Mouse (Mus musculus): ENCODE data around the gene Cela3b.
"Not testable (repeated sequence)": the region's sequence is repeated elsewhere in the genome, so short reads cannot be mapped to it uniquely, and the experiment has no call there.

The Cela3b gene

GRCm38 (mm10) chr4:137417712-137418564 lies 12.4 kb downstream of the Cela3b start:
- no peak for DNase-seq (ENCODE audit: low spot score in 2 of 2)

GRCm38 (mm10) chr4:137414936-137415335 lies 15.4 kb downstream of the Cela3b start:
- no peak for DNase-seq (ENCODE audit: low spot score in 2 of 2)

- DNase-seq (ENCODE audit: low spot score in 2 of 2) = not testable (repeated sequence)
Measured at GRCm38 (mm10) chr4:137412185-137412709, 18.1 kb downstream of the Cela3b start.

GRCm38 (mm10) chr4:137409691-137410090 lies 20.6 kb downstream of the Cela3b start, which contains the start of gene Cela3a:
Gene Cela3a (minus strand): TSS chr4:137409791.
- DNase-seq (ENCODE audit: low spot score in 2 of 2) = no peak

- DNase-seq (ENCODE audit: low spot score in 2 of 2) = no peak
Measured at GRCm38 (mm10) chr4:137405571-137405970, 24.8 kb downstream of the Cela3b start.

- DNase-seq (ENCODE audit: low spot score in 2 of 2) = no peak
Measured at GRCm38 (mm10) chr4:137396641-137397525, 33.5 kb downstream of the Cela3b start.

GRCm38 (mm10) chr4:137393378-137394135 lies 36.8 kb downstream of the Cela3b start:
- no peak for DNase-seq (ENCODE audit: low spot score in 2 of 2)

- no peak for DNase-seq (ENCODE audit: low spot score in 2 of 2)
Measured at GRCm38 (mm10) chr4:137392874-137393273, 37.5 kb downstream of the Cela3b start.

GRCm38 (mm10) chr4:137391287-137391686 lies 39.1 kb downstream of the Cela3b start:
- DNase-seq (ENCODE audit: low spot score in 2 of 2) = no peak

- DNase-seq (ENCODE audit: low spot score in 2 of 2) = no peak
Measured at GRCm38 (mm10) chr4:137390196-137390595, 40.1 kb downstream of the Cela3b start.

GRCm38 (mm10) chr4:137388983-137389382 lies 41.4 kb downstream of the Cela3b start:
- no peak for DNase-seq (ENCODE audit: low spot score in 2 of 2)

- DNase-seq (ENCODE audit: low spot score in 2 of 2) = peak; percentile 65 to 74
Measured at GRCm38 (mm10) chr4:137388059-137388794, 42.1 kb downstream of the Cela3b start.

GRCm38 (mm10) chr4:137387482-137388058 lies 42.8 kb downstream of the Cela3b start:
- no peak for DNase-seq (ENCODE audit: low spot score in 2 of 2)

- DNase-seq (ENCODE audit: low spot score in 2 of 2) = no peak
Measured at GRCm38 (mm10) chr4:137380702-137381605, 49.4 kb downstream of the Cela3b start.

GRCm38 (mm10) chr4:137379713-137380255 lies 50.6 kb downstream of the Cela3b start:
- DNase-seq (ENCODE audit: low spot score in 2 of 2) = no peak

GRCm38 (mm10) chr4:137379085-137379484 lies 51.3 kb downstream of the Cela3b start:
- DNase-seq (ENCODE audit: low spot score in 2 of 2) = no peak

GRCm38 (mm10) chr4:137377526-137378304 lies 52.6 kb downstream of the Cela3b start:
- no peak for DNase-seq (ENCODE audit: low spot score in 2 of 2)

GRCm38 (mm10) chr4:137376778-137377177 lies 53.6 kb downstream of the Cela3b start:
- DNase-seq (ENCODE audit: low spot score in 2 of 2) = no peak

All from spleen, postnatal 14 days (tissue).